Comparison of ENCODE assay signal across 9 mouse cellular contexts in the genomic region with DNA sequence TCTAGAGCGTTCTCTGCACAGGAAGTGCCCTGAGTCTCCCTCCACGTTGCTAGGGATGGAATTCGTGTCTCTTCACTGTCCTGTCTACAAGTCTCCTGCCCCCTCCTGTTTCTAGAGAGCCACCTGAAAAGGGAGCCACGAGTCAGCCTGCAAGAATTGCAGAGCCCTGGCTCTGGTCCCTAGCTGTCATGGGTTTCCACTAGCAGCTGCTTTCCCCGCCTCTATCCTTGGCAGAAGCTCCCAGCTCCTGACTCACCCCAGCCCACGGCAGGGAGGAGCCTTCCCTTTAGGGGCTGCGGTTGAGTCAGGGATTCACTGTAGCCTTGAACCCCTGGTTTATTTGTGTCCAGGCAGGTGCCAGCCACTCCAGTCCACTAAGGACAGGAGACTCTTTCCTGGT. TPM values are rescaled to one million over a fixed set of nuclear protein-coding genes. Genes with fewer than 3 reads are reported as not detected.
DNase-seq lines count a peak whose midpoint lies in the region; ATAC-seq lines count a peak whose summit lies in the region.
"Had no signal": no experiment of that assay in that cellular context is flagged by ENCODE, and none has a peak within 500 bp of the region (broad histone marks: within the 10 kb centered on the region; RNA-seq: fewer than 3 reads in every experiment).

No protein-coding gene starts in this region.

- no peaks in the 10 kb centered on the region for H3K4me1 ChIP-seq in midbrain, embryonic 14.5 days (ENCODE audit: control insufficient read depth, insufficient read depth, low read length)

- no peak overlapping the region for H3K4me2 ChIP-seq in midbrain, embryonic 14.5 days (ENCODE audit: low read length)

- no peak for ATAC-seq in erythroid progenitor cell, adult 5-6 weeks (replicated peaks; ENCODE audit: low FRiP score, poor library complexity, severe bottlenecking)
- no peak for ATAC-seq in midbrain, embryonic 14.5 days (ENCODE audit: low FRiP score, low TSS enrichment)

- H3K36me3 ChIP-seq in midbrain, embryonic 14.5 days (ENCODE audit: control insufficient read depth, insufficient read depth, low read length): no peaks in the 10 kb centered on the region

- intact Hi-C loops in heart, postnatal 36 days (cut with DNase I): no loop called here

- peak; percentile 41 to 62 for DNase-seq in cerebellum, adult 18-20 months
- DNase-seq in cerebellum, adult 8-10 months: no peak
- DNase-seq in urinary bladder, postnatal 25 days (ENCODE audit: low spot score): peak; percentile 57
- DNase-seq in urinary bladder, adult 2 months (ENCODE audit: low spot score): no peak
- DNase-seq in heart, postnatal 36 days: peak; percentile 78 to 80
- peak; percentile 89 for DNase-seq in lung, postnatal 10 days
- DNase-seq in midbrain, embryonic 14.5 days: no peak

- no peak overlapping the region for H3K9ac ChIP-seq in midbrain, embryonic 14.5 days (replicated peaks; ENCODE audit: low read length)

- no peaks in the 10 kb centered on the region for H3K27me3 ChIP-seq in midbrain, embryonic 14.5 days (ENCODE audit: control insufficient read depth, insufficient read depth, low read length)

- no peak overlapping the region for H3K4me3 ChIP-seq in midbrain, embryonic 14.5 days (replicated peaks; ENCODE audit: low read depth, low read length)
- H3K4me3 ChIP-seq: megakaryocyte, embryonic 14.5 days had no signal

- H3K27ac ChIP-seq in midbrain, embryonic 14.5 days (replicated peaks; ENCODE audit: low read depth, low read length): no peak overlapping the region

- H3K9me3 ChIP-seq in midbrain, embryonic 14.5 days (ENCODE audit: control insufficient read depth, low read length): no peaks in the 10 kb centered on the region

- 43% methylated on average over 7 of the region's 7 CpGs for WGBS in midbrain, embryonic 14.5 days

RNA-seq across cellular contexts. Expression of a gene that starts 15.0 kb away (rescaled TPM):
- polyA plus RNA-seq in urinary bladder, adult 2 months (2012; rRNA removed): 3.6 and 5.3 TPM in 2 replicates
- 1 to 10 TPM; 5.1 to 6.2 TPM for total RNA-seq in heart, postnatal 36 days (2021)
- 1.3 TPM in 1 of 2 replicates, not detected in the other for total RNA-seq in erythroid progenitor cell, adult 5-6 weeks (2015; ENCODE audit: low replicate concordance)
- total RNA-seq in erythroid progenitor cell, adult 5-6 weeks (2017; ENCODE audit: low replicate concordance): 2.3 and 2.4 TPM in 2 replicates
- polyA plus RNA-seq in midbrain, embryonic 14.5 days (2014; fragmentation: Nextera tagmentation; extraction: Ambion mirVana): 0.96 and 1.2 TPM in 2 replicates

RNA-seq across cellular contexts. Expression of a gene that starts 24.7 kb away (rescaled TPM):
- 3.2 and 3.9 TPM in 2 replicates for polyA plus RNA-seq in urinary bladder, adult 2 months (2012; rRNA removed)
- under 1 TPM; 0.65 to 0.80 TPM for total RNA-seq in heart, postnatal 36 days (2021)
- 8.8 and 24.5 TPM in 2 replicates for total RNA-seq in erythroid progenitor cell, adult 5-6 weeks (2015; ENCODE audit: low replicate concordance)
- total RNA-seq in erythroid progenitor cell, adult 5-6 weeks (2017; ENCODE audit: low replicate concordance): 9.6 and 17.5 TPM in 2 replicates
- 7.1 and 12.1 TPM in 2 replicates for polyA plus RNA-seq in midbrain, embryonic 14.5 days (2014; fragmentation: Nextera tagmentation; extraction: Ambion mirVana)

RNA-seq across cellular contexts. Expression of a gene that starts 51.6 kb away (rescaled TPM):
- polyA plus RNA-seq in urinary bladder, adult 2 months (2012; rRNA removed): 12.1 and 12.4 TPM in 2 replicates
- 1 to 10 TPM; 6.1 to 6.2 TPM for total RNA-seq in heart, postnatal 36 days (2021)
- total RNA-seq in erythroid progenitor cell, adult 5-6 weeks (2015; ENCODE audit: low replicate concordance): not detected in 2 replicates
- 0.13 and 0.68 TPM in 2 replicates for total RNA-seq in erythroid progenitor cell, adult 5-6 weeks (2017; ENCODE audit: low replicate concordance)
- 40.6 and 61.2 TPM in 2 replicates for polyA plus RNA-seq in midbrain, embryonic 14.5 days (2014; fragmentation: Nextera tagmentation; extraction: Ambion mirVana)

RNA-seq across cellular contexts. Expression of a gene that starts 55.3 kb away (rescaled TPM):
- 1,600 and 1,809 TPM in 2 replicates for polyA plus RNA-seq in urinary bladder, adult 2 months (2012; rRNA removed)
- total RNA-seq in heart, postnatal 36 days (2021): 100 to 1,000 TPM; 537 to 577 TPM
- total RNA-seq in erythroid progenitor cell, adult 5-6 weeks (2015; ENCODE audit: low replicate concordance): 931 and 1,058 TPM in 2 replicates
- 346 and 531 TPM in 2 replicates for total RNA-seq in erythroid progenitor cell, adult 5-6 weeks (2017; ENCODE audit: low replicate concordance)
- 685 and 710 TPM in 2 replicates for polyA plus RNA-seq in midbrain, embryonic 14.5 days (2014; fragmentation: Nextera tagmentation; extraction: Ambion mirVana)

Comparison
In these comparisons a context has a peak if more than half of its experiments do, and no peak if none do; other contexts are left out.
1. DNase-seq: peak in cerebellum, adult 18-20 months (2 of 2), urinary bladder, postnatal 25 days (single experiment), heart, postnatal 36 days (2 of 2) and lung, postnatal 10 days (single experiment); none in cerebellum, adult 8-10 months (single experiment), urinary bladder, adult 2 months (single experiment) and midbrain, embryonic 14.5 days (single experiment).
2. RNA of a gene that starts 24.7 kb away (total RNA-seq): 8.8 to 24.5 TPM in erythroid progenitor cell, adult 5-6 weeks; 0.65 to 0.80 TPM in heart, postnatal 36 days; every median in the first group is over 4 times any median in the second.
3. RNA of a gene that starts 51.6 kb away (total RNA-seq): 6.1 to 6.2 TPM in heart, postnatal 36 days; 0.13 to 0.68 TPM in erythroid progenitor cell, adult 5-6 weeks; every median in the first group is over 4 times any median in the second.